8 mouse cellular contexts compared by ENCODE assay signal in genomic region chr7:140844905-140845665, GRCm38 (mm10). TPM values are rescaled to one million over a fixed set of nuclear protein-coding genes. Genes with fewer than 3 reads are reported as not detected.
DNase-seq lines count a peak whose midpoint lies in the region; ATAC-seq lines count a peak whose summit lies in the region.

Gene Scgb1c1, plus strand, starts transcription at chr7:140845547.

- WGBS in embryonic facial prominence, embryonic 10.5 days, result 34% methylated on average over 14 of the region's 14 CpGs
- 31% methylated on average over 14 of the region's 14 CpGs for WGBS in limb, embryonic 11.5 days
- 34% methylated on average over 14 of the region's 14 CpGs for WGBS in midbrain, embryonic 13.5 days

- no peaks in the 10 kb centered on the region for H3K9me3 ChIP-seq in embryonic facial prominence, embryonic 10.5 days
- H3K9me3 ChIP-seq in limb, embryonic 11.5 days (ENCODE audit: control insufficient read depth, low read length), result no peaks in the 10 kb centered on the region
- no peaks in the 10 kb centered on the region for H3K9me3 ChIP-seq in midbrain, embryonic 13.5 days

- no peak within 1 kb of the TSS for H3K9ac ChIP-seq in limb, embryonic 11.5 days (ENCODE audit: low read length)
- H3K9ac ChIP-seq in midbrain, embryonic 13.5 days (replicated peaks), result 0 out of 2 replicates have a peak within 1 kb of the TSS, but pooled peaks have one; percentile 3

- H3K36me3 ChIP-seq in embryonic facial prominence, embryonic 10.5 days (replicated peaks), result no peaks in the 10 kb centered on the region
- H3K36me3 ChIP-seq in limb, embryonic 11.5 days (ENCODE audit: control insufficient read depth, insufficient read depth, low read length), result no peaks in the 10 kb centered on the region
- no peaks in the 10 kb centered on the region for H3K36me3 ChIP-seq in midbrain, embryonic 13.5 days

- peaks cover 10% of the 10 kb centered on the region for H3K4me1 ChIP-seq in embryonic facial prominence, embryonic 10.5 days
- H3K4me1 ChIP-seq in limb, embryonic 11.5 days (ENCODE audit: control insufficient read depth, insufficient read depth, low read length), result no peaks in the 10 kb centered on the region
- H3K4me1 ChIP-seq in midbrain, embryonic 13.5 days (replicated peaks), result no peaks in the 10 kb centered on the region

- H3K27me3 ChIP-seq in embryonic facial prominence, embryonic 10.5 days (replicated peaks; ENCODE audit: low read depth, poor library complexity, severe bottlenecking), result peaks cover 44% of the 10 kb centered on the region
- H3K27me3 ChIP-seq in limb, embryonic 11.5 days (ENCODE audit: control insufficient read depth, insufficient read depth, low read length), result peaks cover 5% of the 10 kb centered on the region; the same call in 1 of the 2 replicates
- peaks cover 37% of the 10 kb centered on the region for H3K27me3 ChIP-seq in midbrain, embryonic 13.5 days

- no peak within 1 kb of the TSS for H3K4me2 ChIP-seq in limb, embryonic 11.5 days (ENCODE audit: low read depth, severe bottlenecking)
- H3K4me2 ChIP-seq in midbrain, embryonic 13.5 days (replicated peaks), result no peak within 1 kb of the TSS

- no peak within 1 kb of the TSS for H3K27ac ChIP-seq in embryonic facial prominence, embryonic 10.5 days (replicated peaks)
- H3K27ac ChIP-seq in limb, embryonic 11.5 days (replicated peaks; ENCODE audit: low read depth, low read length), result no peak within 1 kb of the TSS
- no peak within 1 kb of the TSS for H3K27ac ChIP-seq in midbrain, embryonic 13.5 days

- ATAC-seq in limb, embryonic 11.5 days (ENCODE audit: insufficient number of reproducible peaks, low FRiP score, low TSS enrichment, low read depth), result peak; percentile 73
- peak; percentile 92 for ATAC-seq in midbrain, embryonic 13.5 days

- no peak within 1 kb of the TSS for H3K4me3 ChIP-seq in embryonic facial prominence, embryonic 10.5 days
- no peak within 1 kb of the TSS for H3K4me3 ChIP-seq in limb, embryonic 11.5 days (ENCODE audit: low read depth, low read length)
- no peak within 1 kb of the TSS for H3K4me3 ChIP-seq in midbrain, embryonic 13.5 days (replicated peaks)

- peak; percentile 96 for DNase-seq in adrenal gland, postnatal 10 days
- peak; percentile 90 for DNase-seq in embryonic facial prominence, embryonic 10.5 days (ENCODE audit: low spot score)
- peak; percentile 97 for DNase-seq in heart, adult 11 months
- DNase-seq in kidney, adult 18-20 months, result peak; percentile 91
- DNase-seq in limb, embryonic 11.5 days (ENCODE audit: low spot score), result peak; percentile 95
- DNase-seq in skeletal muscle tissue, adult 2 months (ENCODE audit: low read depth, low spot score), result peak; percentile 81
- DNase-seq in yolk sac, embryonic 10.5 days (ENCODE audit: low spot score), result peak; percentile 74

RNA-seq across cellular contexts. Expression of gene Scgb1c1, which starts in this region (rescaled TPM):
- total RNA-seq in adrenal gland, postnatal 10 days (2021), result under 1 TPM; 0.76 to 0.90 TPM
- not detected in 2 replicates for polyA plus RNA-seq in embryonic facial prominence, embryonic 10.5 days (2016; fragmentation: Nextera tagmentation; extraction: Ambion mirVana)
- not detected in 2 replicates for polyA plus RNA-seq in limb, embryonic 11.5 days (2014; fragmentation: Nextera tagmentation; extraction: Ambion mirVana)
- polyA plus RNA-seq in midbrain, embryonic 13.5 days (2015; fragmentation: Nextera tagmentation; extraction: Ambion mirVana), result not detected in 2 replicates

Comparison
In these comparisons a context has a peak if more than half of its experiments do, and no peak if none do; other contexts are left out.
1. Peak in DNase-seq in adrenal gland, postnatal 10 days; RNA of the gene not detected or under 1 TPM.
2. Peak in DNase-seq in embryonic facial prominence, embryonic 10.5 days; RNA of the gene not detected or under 1 TPM.
3. Peak in DNase-seq and ATAC-seq in limb, embryonic 11.5 days; RNA of the gene not detected or under 1 TPM.
4. Peak in ATAC-seq and H3K9ac ChIP-seq in midbrain, embryonic 13.5 days; RNA of the gene not detected or under 1 TPM.